In genomic region chr14:118936952-118937351, GRCm38 (mm10) we compare ENCODE assay signal across 9 mouse cellular contexts. TPM values are rescaled to one million over a fixed set of nuclear protein-coding genes. Genes with fewer than 3 reads are reported as not detected.
DNase-seq lines count a peak whose midpoint lies in the region; ATAC-seq and TF ChIP-seq lines count a peak whose summit lies in the region.
"Had no signal": no experiment of that assay in that cellular context is flagged by ENCODE, and none has a peak within 500 bp of the region (broad histone marks: within the 10 kb centered on the region; RNA-seq: fewer than 3 reads in every experiment).

No protein-coding gene starts in this region.

- no peak for TF ChIP-seq EP300 in MEL (IDR thresholded peaks at IDR 0.05; ENCODE audit: low read depth in 1 of 2, low read length in 2 of 2)

- peaks cover 19% of the 10 kb centered on the region for H3K79me2 ChIP-seq in MEL (ENCODE audit: control insufficient read depth, insufficient read depth, low read length, poor library complexity)

- TF ChIP-seq RAD21 in MEL (IDR thresholded peaks at IDR 0.05; ENCODE audit: low read depth, low read length) = no peak

- intact Hi-C loops in heart, postnatal 36 days (cut with DNase I) = loop anchor here (5.0 to 10.0 kb wide), 4 partner anchors 70 to 805 kb away; partner anchors contain the start of genes Sox21 and Tgds
- intact Hi-C loops in left cerebral cortex, postnatal 25 days (cut with DNase I) = loop anchor here (1.0 kb wide), 1 partner anchor 12 kb away; the partner anchor contains the start of gene Dzip1
- intact Hi-C loops in gastrocnemius, postnatal 14 days (cut with DNase I; ENCODE audit: low total_unique reads) = no loop called here

- peak overlapping the region; percentile 88 for H3K4me2 ChIP-seq in heart, embryonic 16.5 days (ENCODE audit: low read depth, low read length)
- peak overlapping the region; percentile 71 for H3K4me2 ChIP-seq in hindbrain, embryonic 13.5 days
- peak overlapping the region; percentile 68 for H3K4me2 ChIP-seq in midbrain, embryonic 12.5 days (replicated peaks)

- no peak for TF ChIP-seq CTCF in MEL (IDR thresholded peaks at IDR 0.05 in 2 of 3, conservative IDR thresholded peaks at IDR 0.05 in 1 of 3; ENCODE audit: control insufficient read depth in 1 of 3, insufficient read depth in 1 of 3, low read depth in 2 of 3, low read length in 3 of 3, poor library complexity in 1 of 3, severe bottlenecking in 1 of 3)

- H3K4me3 ChIP-seq in heart, embryonic 16.5 days (ENCODE audit: low read length) = peak overlapping the region; percentile 99
- H3K4me3 ChIP-seq in MEL (ENCODE audit: control insufficient read depth in 1 of 2, insufficient read depth in 1 of 2, low read depth in 2 of 2, low read length in 2 of 2) = peak overlapping the region; percentile 79 to 93
- peak overlapping the region; percentile 95 for H3K4me3 ChIP-seq in hindbrain, embryonic 13.5 days
- peak overlapping the region; percentile 93 for H3K4me3 ChIP-seq in midbrain, embryonic 12.5 days

- DNase-seq in heart, postnatal 36 days = no peak
- peak; percentile 23 for DNase-seq in MEL (ENCODE audit: low read depth, low spot score)
- DNase-seq in left cerebral cortex, postnatal 25 days (ENCODE audit: low spot score in 2 of 2) = no peak
- DNase-seq in gastrocnemius, postnatal 14 days = no peak
- no peak for DNase-seq in kidney, postnatal 10 days

- 29% methylated on average over 4 of the region's 4 CpGs for WGBS in heart, embryonic 16.5 days
- WGBS in hindbrain, embryonic 13.5 days = 38% methylated on average over 4 of the region's 4 CpGs
- 33% methylated on average over 4 of the region's 4 CpGs for WGBS in midbrain, embryonic 12.5 days

- peaks cover 20% of the 10 kb centered on the region for H3K4me1 ChIP-seq in heart, embryonic 16.5 days (ENCODE audit: control insufficient read depth, insufficient read depth, low read length)
- no peaks in the 10 kb centered on the region for H3K4me1 ChIP-seq in MEL (ENCODE audit: control insufficient read depth in 1 of 2, insufficient read depth in 2 of 2, low read length in 2 of 2)
- H3K4me1 ChIP-seq in hindbrain, embryonic 13.5 days (replicated peaks) = peaks cover 30% of the 10 kb centered on the region
- peaks cover 15% of the 10 kb centered on the region for H3K4me1 ChIP-seq in midbrain, embryonic 12.5 days

- no peak for TF ChIP-seq POLR2A in MEL (IDR thresholded peaks at IDR 0.05; ENCODE audit: control insufficient read depth in 1 of 2, insufficient read depth in 1 of 2, low read depth in 1 of 2, low read length in 2 of 2, poor library complexity in 1 of 2)

- ATAC-seq in heart, embryonic 16.5 days (replicated peaks; ENCODE audit: extremely low read depth, insufficient read depth, low FRiP score) = no peak
- peak; percentile 11; the same call in 1 of the 2 replicates for ATAC-seq in hindbrain, embryonic 13.5 days (ENCODE audit: low FRiP score)
- peak; percentile 0; the same call in 1 of the 2 replicates for ATAC-seq in midbrain, embryonic 12.5 days (ENCODE audit: low FRiP score, low read depth)

- H3K27me3 ChIP-seq in heart, embryonic 16.5 days (ENCODE audit: control insufficient read depth, insufficient read depth, low read length) = no peaks in the 10 kb centered on the region
- no peaks in the 10 kb centered on the region for H3K27me3 ChIP-seq in MEL (ENCODE audit: control insufficient read depth in 1 of 2, insufficient read depth in 2 of 2, low read length in 2 of 2)
- no peaks in the 10 kb centered on the region; the same call in 1 of the 2 replicates for H3K27me3 ChIP-seq in hindbrain, embryonic 13.5 days
- peaks cover 4% of the 10 kb centered on the region; the same call in 1 of the 2 replicates for H3K27me3 ChIP-seq in midbrain, embryonic 12.5 days
- H3K27me3 ChIP-seq: Patski had no signal

- H3K9me3 ChIP-seq in heart, embryonic 16.5 days (replicated peaks; ENCODE audit: control insufficient read depth, low read length) = no peaks in the 10 kb centered on the region
- no peaks in the 10 kb centered on the region for H3K9me3 ChIP-seq in MEL (replicated peaks; ENCODE audit: insufficient read depth, low read length)
- no peaks in the 10 kb centered on the region for H3K9me3 ChIP-seq in hindbrain, embryonic 13.5 days
- H3K9me3 ChIP-seq in midbrain, embryonic 12.5 days = no peaks in the 10 kb centered on the region

- H3K27ac ChIP-seq in heart, embryonic 16.5 days (ENCODE audit: low read length) = peak overlapping the region; percentile 91
- no peak overlapping the region for H3K27ac ChIP-seq in MEL (ENCODE audit: control insufficient read depth, low read depth, low read length)
- peak overlapping the region; percentile 91; the same call in 1 of the 2 replicates for H3K27ac ChIP-seq in hindbrain, embryonic 13.5 days
- H3K27ac ChIP-seq in midbrain, embryonic 12.5 days (replicated peaks) = no peak overlapping the region; the same call in 1 of the 2 replicates

- no peaks in the 10 kb centered on the region for H3K36me3 ChIP-seq in heart, embryonic 16.5 days (ENCODE audit: control insufficient read depth, insufficient read depth)
- peaks cover 0 to 6% of the 10 kb centered on the region in 2 experiments; a peak in 2 of 4 replicates for H3K36me3 ChIP-seq in MEL (ENCODE audit: control insufficient read depth in 1 of 2, insufficient read depth in 2 of 2, low read length in 2 of 2)
- H3K36me3 ChIP-seq in hindbrain, embryonic 13.5 days = no peaks in the 10 kb centered on the region
- no peaks in the 10 kb centered on the region for H3K36me3 ChIP-seq in midbrain, embryonic 12.5 days

- H3K9ac ChIP-seq in heart, embryonic 16.5 days (ENCODE audit: low read length) = peak overlapping the region; percentile 75
- peak overlapping the region; percentile 87 for H3K9ac ChIP-seq in MEL (ENCODE audit: control insufficient read depth, low read depth, low read length, poor library complexity, severe bottlenecking)
- H3K9ac ChIP-seq in hindbrain, embryonic 13.5 days = peak overlapping the region; percentile 77
- H3K9ac ChIP-seq in midbrain, embryonic 12.5 days (replicated peaks) = peak overlapping the region; percentile 63

TF ChIP-seq in MEL, 35 proteins besides CTCF, POLR2A, EP300 and RAD21:
- TF ChIP-seq BHLHE40 (IDR thresholded peaks at IDR 0.05; ENCODE audit: borderline replicate concordance, low read depth, low read length) (no peak), POLR2AphosphoS2 (IDR thresholded peaks at IDR 0.05; ENCODE audit: low read length) (no peak), CHD1 (IDR thresholded peaks at IDR 0.05; ENCODE audit: low read depth, low read length) (no peak)

RNA-seq across cellular contexts. Expression of gene Dnajc3, which starts 0.8 kb away (rescaled TPM):
- 26.7 and 31.0 TPM in 2 replicates for polyA plus RNA-seq in heart, embryonic 16.5 days (2015; fragmentation: Nextera tagmentation; extraction: Ambion mirVana)
- 10 to 100 TPM; 26.8 to 34.0 TPM for total RNA-seq in heart, postnatal 36 days (2021)
- total RNA-seq in MEL (2012; rRNA removed) = 14.3 and 18.5 TPM in 2 replicates
- polyA plus RNA-seq in MEL (2012; ENCODE audit: insufficient read depth in 1 of 2, insufficient read length in 2 of 2, low read depth in 1 of 2, low replicate concordance in 2 of 2, missing spikeins in 1 of 2) = 10 to 100 TPM in 1 of 2 experiments, not detected in 1; 12.7 TPM
- polyA plus RNA-seq in hindbrain, embryonic 13.5 days (2015; fragmentation: Nextera tagmentation; extraction: Ambion mirVana) = 20.3 and 21.5 TPM in 2 replicates
- 23.8 and 26.1 TPM in 2 replicates for polyA plus RNA-seq in midbrain, embryonic 12.5 days (2016; fragmentation: Nextera tagmentation; extraction: Ambion mirVana)
- 10 to 100 TPM; 39.5 to 41.3 TPM for total RNA-seq in left cerebral cortex, postnatal 25 days (2021)
- total RNA-seq in gastrocnemius, postnatal 14 days (2021) = 10 to 100 TPM; 19.3 to 22.0 TPM

RNA-seq across cellular contexts. Expression of gene Dzip1, which starts 11.7 kb away (rescaled TPM):
- polyA plus RNA-seq in heart, embryonic 16.5 days (2015; fragmentation: Nextera tagmentation; extraction: Ambion mirVana) = 5.0 and 5.7 TPM in 2 replicates
- total RNA-seq in heart, postnatal 36 days (2021) = 1 to 10 TPM; 1.6 to 2.1 TPM
- total RNA-seq in MEL (2012; rRNA removed) = 0.29 and 0.35 TPM in 2 replicates
- polyA plus RNA-seq in MEL (2012; ENCODE audit: insufficient read depth in 1 of 2, insufficient read length in 2 of 2, low read depth in 1 of 2, low replicate concordance in 2 of 2, missing spikeins in 1 of 2) = 1 to 10 TPM in 1 of 2 experiments, not detected in 1; 1.8 TPM
- polyA plus RNA-seq in hindbrain, embryonic 13.5 days (2015; fragmentation: Nextera tagmentation; extraction: Ambion mirVana) = 56.3 and 57.0 TPM in 2 replicates
- 44.5 and 45.4 TPM in 2 replicates for polyA plus RNA-seq in midbrain, embryonic 12.5 days (2016; fragmentation: Nextera tagmentation; extraction: Ambion mirVana)
- total RNA-seq in left cerebral cortex, postnatal 25 days (2021) = 10 to 100 TPM; 85.6 to 99.0 TPM
- total RNA-seq in gastrocnemius, postnatal 14 days (2021) = 1 to 10 TPM; 3.0 to 4.3 TPM

Comparison
In these comparisons a context has a peak if more than half of its experiments do, and no peak if none do; other contexts are left out.
1. H3K27ac ChIP-seq: peak in heart, embryonic 16.5 days (single experiment) and hindbrain, embryonic 13.5 days (single experiment); none in MEL (single experiment) and midbrain, embryonic 12.5 days (single experiment).
2. RNA of gene Dzip1, which starts 11.7 kb away (total RNA-seq): 85.6 to 99.0 TPM in left cerebral cortex, postnatal 25 days; 3.0 to 4.3 TPM in gastrocnemius, postnatal 14 days, 1.6 to 2.1 TPM in heart, postnatal 36 days and 0.29 to 0.35 TPM in MEL; every median in the first group is over 10 times any median in the second.
3. Peak in every context shown above with its lines, with median percentiles within 50 percentile points of each other: H3K4me2 ChIP-seq, H3K4me3 ChIP-seq and H3K9ac ChIP-seq.